Comparison of ENCODE assay signal across 11 mouse cellular contexts in the genomic region with DNA sequence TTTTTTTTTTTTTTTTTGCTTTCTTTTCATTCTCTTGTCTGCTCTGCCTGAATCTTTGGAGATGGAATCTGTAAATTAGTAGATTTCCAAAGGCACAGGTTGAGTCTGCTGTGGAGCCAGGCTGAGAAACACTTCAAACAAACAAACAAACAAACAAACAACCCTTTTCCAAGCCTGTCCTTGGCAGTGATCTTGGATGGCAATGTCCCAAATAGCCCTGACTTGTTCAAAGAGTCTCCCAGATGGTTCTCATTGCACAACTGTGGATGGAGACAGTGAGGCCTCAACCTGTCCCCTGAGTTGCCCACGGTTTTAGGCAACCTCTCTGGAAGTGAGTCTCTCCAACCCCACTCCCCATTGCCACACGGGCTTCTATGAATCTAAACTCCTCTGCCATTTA. TPM values are rescaled to one million over a fixed set of nuclear protein-coding genes. Genes with fewer than 3 reads are reported as not detected.
DNase-seq lines count a peak whose midpoint lies in the region; ATAC-seq and TF ChIP-seq lines count a peak whose summit lies in the region.
"Had no signal": no experiment of that assay in that cellular context is flagged by ENCODE, and none has a peak within 500 bp of the region (broad histone marks: within the 10 kb centered on the region; RNA-seq: fewer than 3 reads in every experiment).

No protein-coding gene starts in this region.

- H3K4me1 ChIP-seq in heart, postnatal 0 days (ENCODE audit: control insufficient read depth, insufficient read depth) = peaks cover 15% of the 10 kb centered on the region
- H3K4me1 ChIP-seq in forebrain, embryonic 15.5 days = peaks cover 30% of the 10 kb centered on the region
- H3K4me1 ChIP-seq in midbrain, embryonic 13.5 days (replicated peaks) = peaks cover 32% of the 10 kb centered on the region

- H3K27ac ChIP-seq in heart, postnatal 0 days (ENCODE audit: low read depth) = 0 out of 2 replicates have a peak overlapping the region, but pooled peaks have one; percentile 9
- H3K27ac ChIP-seq in forebrain, embryonic 15.5 days (replicated peaks) = no peak overlapping the region
- H3K27ac ChIP-seq in midbrain, embryonic 13.5 days = no peak overlapping the region

- no peak for TF ChIP-seq EP300 in heart, postnatal 0 days (IDR thresholded peaks at IDR 0.05; ENCODE audit: low read depth)

- H3K4me2 ChIP-seq in heart, postnatal 0 days (ENCODE audit: low read depth, low read length) = no peak overlapping the region
- peak overlapping the region; percentile 78 for H3K4me2 ChIP-seq in forebrain, embryonic 15.5 days (replicated peaks)
- H3K4me2 ChIP-seq in midbrain, embryonic 13.5 days (replicated peaks) = peak overlapping the region; percentile 86

- no peak overlapping the region for H3K4me3 ChIP-seq in heart, postnatal 0 days (ENCODE audit: low read depth, low read length)
- H3K4me3 ChIP-seq in forebrain, embryonic 15.5 days = no peak overlapping the region
- H3K4me3 ChIP-seq in midbrain, embryonic 13.5 days (replicated peaks) = peak overlapping the region; percentile 88

- H3K9ac ChIP-seq in heart, postnatal 0 days (replicated peaks; ENCODE audit: low read depth, low read length) = no peak overlapping the region
- no peak overlapping the region for H3K9ac ChIP-seq in forebrain, embryonic 15.5 days (replicated peaks)
- H3K9ac ChIP-seq in midbrain, embryonic 13.5 days (replicated peaks) = peak overlapping the region; percentile 99; the same call in 1 of the 2 replicates

- no peaks in the 10 kb centered on the region for H3K9me3 ChIP-seq in heart, postnatal 0 days (replicated peaks; ENCODE audit: control insufficient read depth, low read length)
- no peaks in the 10 kb centered on the region for H3K9me3 ChIP-seq in forebrain, embryonic 15.5 days
- H3K9me3 ChIP-seq in midbrain, embryonic 13.5 days = peaks cover 18% of the 10 kb centered on the region; the same call in 1 of the 2 replicates

- no peaks in the 10 kb centered on the region; the same call in 1 of the 2 replicates for H3K36me3 ChIP-seq in heart, postnatal 0 days (replicated peaks; ENCODE audit: control insufficient read depth, insufficient read depth, low read length)
- peaks cover 15% of the 10 kb centered on the region for H3K36me3 ChIP-seq in forebrain, embryonic 15.5 days
- peaks cover 47% of the 10 kb centered on the region for H3K36me3 ChIP-seq in midbrain, embryonic 13.5 days

- H3K27me3 ChIP-seq in heart, postnatal 0 days (ENCODE audit: control insufficient read depth, insufficient read depth, low read length) = no peaks in the 10 kb centered on the region
- H3K27me3 ChIP-seq in forebrain, embryonic 15.5 days = no peaks in the 10 kb centered on the region
- H3K27me3 ChIP-seq in midbrain, embryonic 13.5 days = no peaks in the 10 kb centered on the region

- no peak for DNase-seq in heart, postnatal 0 days (ENCODE audit: low spot score)
- no peak for DNase-seq in heart, adult 8-10 months (ENCODE audit: low spot score)
- peak; percentile 65 for DNase-seq in NIH3T3 (ENCODE audit: low read depth)
- no peak for DNase-seq in urinary bladder, adult 2 months (ENCODE audit: low spot score)
- no peak for DNase-seq in right cerebral cortex, adult 18-20 months
- no peak for DNase-seq in spleen, adult 18-20 months
- DNase-seq: kidney, adult 2 months; right cerebral cortex, postnatal 25 days had no signal

- WGBS in heart, postnatal 0 days = 71% methylated on average over 2 of the region's 2 CpGs
- WGBS in forebrain, embryonic 15.5 days = 58% methylated on average over 2 of the region's 2 CpGs
- 88% methylated on average over 2 of the region's 2 CpGs for WGBS in midbrain, embryonic 13.5 days

- ATAC-seq in heart, postnatal 0 days (ENCODE audit: insufficient read depth, low read depth) = no peak
- ATAC-seq in forebrain, embryonic 15.5 days (replicated peaks) = no peak
- no peak for ATAC-seq in midbrain, embryonic 13.5 days
- ATAC-seq: Patski had no signal

- TF ChIP-seq CTCF in heart, postnatal 0 days (IDR thresholded peaks at IDR 0.05; ENCODE audit: low read depth) = no peak

RNA-seq across cellular contexts. Expression of a gene that starts 4.1 kb away (rescaled TPM):
- total RNA-seq in heart, postnatal 0 days (2014; rRNA removed; ENCODE audit: low replicate concordance) = 52.4 and 57.8 TPM in 2 replicates
- polyA plus RNA-seq in heart, postnatal 0 days (2015; fragmentation: Nextera tagmentation; extraction: Ambion mirVana) = 43.6 and 56.7 TPM in 2 replicates
- total RNA-seq in heart, adult 8-10 months (2022) = 1 to 10 TPM; 3.5 to 7.9 (median 6.1) TPM
- polyA plus RNA-seq in forebrain, embryonic 15.5 days (2015; fragmentation: Nextera tagmentation; extraction: Ambion mirVana) = 145 and 147 TPM in 2 replicates
- polyA plus RNA-seq in midbrain, embryonic 13.5 days (2015; fragmentation: Nextera tagmentation; extraction: Ambion mirVana) = 156 and 159 TPM in 2 replicates
- 13.9 and 21.5 TPM in 2 replicates for polyA plus RNA-seq in urinary bladder, adult 2 months (2012; rRNA removed)
